Mouse (Mus musculus) ES-Bruce4 (cell line): Measurements from ENCODE around the gene Ramp1. TPM values are rescaled to one million over a fixed set of nuclear protein-coding genes. Genes with fewer than 3 reads are reported as not detected.
A peak's percentile ranks its signal among the peaks of the same experiment; 100 is the strongest.

Experiments used
- H3K27ac ChIP-seq: 2 replicates; pipeline ENCODE4 v1.5.1; 2012; ENCODE audit warnings: low read length, inconsistent platforms; ENCODE audit not compliant: insufficient read depth
- H3K27me3 ChIP-seq: 2 replicates; pipeline ENCODE4 v1.6.1; 2012; ENCODE audit warnings: mild to moderate bottlenecking, low read length, inconsistent platforms; ENCODE audit not compliant: control insufficient read depth, poor library complexity, insufficient read depth, severe bottlenecking
- H3K36me3 ChIP-seq: 2 replicates; pipeline ENCODE4 v1.6.1; 2012; ENCODE audit warnings: inconsistent platforms, mild to moderate bottlenecking, low read length, moderate library complexity; ENCODE audit not compliant: control insufficient read depth, poor library complexity, insufficient read depth, severe bottlenecking
- H3K4me1 ChIP-seq: one replicate; pipeline ENCODE4 v1.8.1; 2011; ENCODE audit warnings: low read length; ENCODE audit not compliant: control insufficient read depth, insufficient read depth
- H3K4me3 ChIP-seq: 2 replicates; pipeline ENCODE4 v1.5.1; 2011; ENCODE audit warnings: low read depth, mild to moderate bottlenecking, low read length
- H3K9ac ChIP-seq: 2 replicates; pipeline ENCODE4 v1.6.1; 2012; ENCODE audit warnings: low read depth, mild to moderate bottlenecking, inconsistent platforms; ENCODE audit not compliant: poor library complexity, severe bottlenecking
- H3K9me3 ChIP-seq: replicated peaks from 2 replicates; pipeline ENCODE4 v1.6.1; 2012; ENCODE audit warnings: mild to moderate bottlenecking, low read length, inconsistent platforms; ENCODE audit not compliant: control insufficient read depth, poor library complexity, insufficient read depth, severe bottlenecking
- CTCF ChIP-seq: IDR thresholded peaks from one replicate; pipeline ENCODE4 v1.8.1; 2011; ENCODE audit warnings: low read depth, low read length
- EP300 ChIP-seq: IDR thresholded peaks from 2 replicates; pipeline ENCODE4 v1.6.1; 2011; ENCODE audit warnings: low read depth, low read length; ENCODE audit not compliant: insufficient read depth
- POLR2A ChIP-seq: IDR thresholded peaks from one replicate; pipeline ENCODE4 v1.8.1; 2011; ENCODE audit warnings: low read length; ENCODE audit not compliant: insufficient read depth
- polyA plus RNA-seq: library from polyadenylated mRNA; stranded (reverse); fragments of >200 nt; gene quantifications from 2 replicates; pipeline ENCODE4 v1.2.4, GENCODE M21; 2011; ENCODE audit warnings: low read depth; ENCODE audit not compliant: missing spikeins, insufficient read depth, insufficient read length

The Ramp1 gene
- 0.69 TPM in 1 of 2 replicates, not detected in the other for polyA plus RNA-seq

DNA sequence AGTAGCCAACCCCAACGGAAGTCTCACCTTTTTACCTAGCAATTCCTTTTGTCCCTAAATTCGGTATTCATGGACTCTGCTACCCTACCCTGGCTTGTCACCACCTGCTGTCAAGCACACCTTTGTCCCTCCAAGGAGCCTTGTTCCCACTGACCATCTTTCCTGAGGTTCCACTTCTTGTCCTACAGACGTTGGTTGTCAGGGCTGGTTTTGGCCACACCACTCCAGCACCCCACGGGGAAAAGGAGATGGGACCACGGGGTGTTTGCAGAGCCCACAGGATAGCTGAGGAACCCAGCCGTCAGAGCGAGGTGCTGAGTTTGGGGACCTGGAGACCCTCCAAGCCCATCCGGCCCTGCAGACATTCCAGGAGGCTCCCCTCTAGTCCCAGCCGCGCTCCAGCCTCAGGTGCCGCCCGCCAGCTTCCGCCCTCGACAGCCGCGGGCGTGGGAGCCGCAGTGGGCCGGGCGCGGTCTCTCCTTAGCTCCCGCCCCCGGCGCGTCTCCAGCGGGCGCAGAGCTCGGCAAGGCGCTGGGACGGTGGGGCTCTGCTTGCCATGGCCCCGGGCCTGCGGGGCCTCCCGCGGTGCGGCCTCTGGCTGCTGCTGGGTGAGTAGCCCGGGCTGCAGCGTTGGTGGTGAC lies at the start of gene Ramp1:
TSS of gene Ramp1 (plus strand) at position 290 of the 641 bp plus-strand sequence.
- Histone ChIP-seq H3K4me3 (peak within 1 kb of the TSS; percentile 53), H3K9ac (peak within 1 kb of the TSS; percentile 53; the same call in 1 of the 2 replicates), H3K36me3 (no peaks in the 10 kb centered on the region), H3K9me3 (no peaks in the 10 kb centered on the region), H3K4me1 (no peaks in the 10 kb centered on the region), H3K27me3 (no peaks in the 10 kb centered on the region), H3K27ac (no peak within 1 kb of the TSS)
- TF ChIP-seq CTCF (no peak), POLR2A (no peak), EP300 (no peak)

DNA sequence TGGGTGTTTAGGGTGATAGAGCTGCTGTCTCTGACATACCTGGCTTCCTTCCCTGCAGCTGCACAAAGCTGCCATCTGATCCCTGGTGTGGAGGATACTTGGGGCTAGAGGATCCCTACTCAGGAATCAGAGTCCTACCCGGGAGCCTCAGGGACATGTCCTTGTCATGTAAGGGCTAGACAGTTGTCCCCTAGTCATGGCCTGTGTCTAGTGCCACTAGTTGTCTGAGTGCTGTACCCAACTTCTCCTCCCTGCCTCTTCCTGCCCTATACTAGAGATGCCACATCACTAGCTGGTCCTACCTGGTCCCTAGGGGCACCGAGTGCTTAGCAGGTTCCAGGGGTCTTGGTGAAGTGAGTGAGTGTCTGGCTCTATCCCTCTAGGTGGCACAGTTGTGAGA lies 42.6 kb upstream of the Ramp1 start:
- TF ChIP-seq POLR2A (no peak), EP300 (no peak), CTCF (no peak)
- no peaks in the 10 kb centered on the region for H3K36me3 ChIP-seq
- H3K4me1 ChIP-seq = peaks cover 4% of the 10 kb centered on the region
- peak overlapping the region; percentile 96 for H3K27ac ChIP-seq
- no peak overlapping the region for H3K4me3 ChIP-seq
- no peaks in the 10 kb centered on the region for H3K27me3 ChIP-seq
- no peaks in the 10 kb centered on the region for H3K9me3 ChIP-seq
- H3K9ac ChIP-seq = no peak overlapping the region

DNA sequence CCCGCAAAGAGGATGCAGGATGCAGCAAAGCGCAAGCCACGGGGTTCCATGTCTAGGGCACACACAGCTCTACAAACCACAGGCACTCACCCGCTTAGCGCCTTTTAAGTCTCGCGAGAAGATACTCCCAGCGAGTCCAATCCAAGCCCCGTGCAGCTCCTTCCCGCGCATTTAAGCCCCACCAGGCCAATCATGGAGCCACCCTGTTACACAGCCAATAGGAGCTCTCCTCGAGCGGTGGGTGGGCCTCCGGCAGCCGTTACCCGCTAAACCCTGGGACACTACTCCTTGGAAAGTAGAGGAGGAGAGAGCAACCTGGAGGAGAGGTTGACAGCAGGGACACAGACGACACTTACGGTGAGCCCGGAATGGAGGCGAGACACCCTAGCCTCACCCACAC lies 34.8 kb upstream of the Ramp1 start, which contains the start of gene Rbm44:
TSS of gene Rbm44 (plus strand) at position 277 of the 400 bp plus-strand sequence.
- H3K27me3 ChIP-seq = no peaks in the 10 kb centered on the region
- no peak within 1 kb of the TSS for H3K9ac ChIP-seq
- TF ChIP-seq CTCF (no peak), POLR2A (peak; percentile 28)
- H3K9me3 ChIP-seq = no peaks in the 10 kb centered on the region
- peak within 1 kb of the TSS; percentile 66 for H3K4me3 ChIP-seq
- no peaks in the 10 kb centered on the region for H3K36me3 ChIP-seq
- no peaks in the 10 kb centered on the region for H3K4me1 ChIP-seq
- H3K27ac ChIP-seq = no peak within 1 kb of the TSS

DNA sequence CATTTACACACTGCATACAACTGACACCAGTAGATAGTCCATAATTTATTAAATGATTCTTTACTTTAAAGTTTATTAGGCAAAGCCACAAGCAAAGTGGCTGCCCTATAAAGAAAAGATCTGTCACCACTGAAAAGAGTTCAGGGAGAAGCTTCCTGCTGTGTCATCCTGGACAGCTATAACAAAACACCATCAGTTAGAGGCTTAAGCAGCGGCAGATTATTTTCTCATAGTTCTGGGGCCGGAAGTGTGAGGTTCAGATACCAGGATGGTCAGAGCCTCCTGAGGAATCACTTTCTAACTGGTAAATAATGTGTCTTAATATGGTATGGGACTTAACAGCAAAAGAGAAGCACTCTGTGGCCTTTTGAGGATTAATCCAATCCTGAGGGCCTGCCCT lies 28.1 kb upstream of the Ramp1 start:
- Histone ChIP-seq H3K4me1 (no peaks in the 10 kb centered on the region), H3K9ac (no peak overlapping the region), H3K27ac (no peak overlapping the region), H3K4me3 (no peak overlapping the region), H3K36me3 (no peaks in the 10 kb centered on the region), H3K27me3 (no peaks in the 10 kb centered on the region), H3K9me3 (no peaks in the 10 kb centered on the region)
- TF ChIP-seq CTCF (no peak), POLR2A (no peak), EP300 (no peak)

DNA sequence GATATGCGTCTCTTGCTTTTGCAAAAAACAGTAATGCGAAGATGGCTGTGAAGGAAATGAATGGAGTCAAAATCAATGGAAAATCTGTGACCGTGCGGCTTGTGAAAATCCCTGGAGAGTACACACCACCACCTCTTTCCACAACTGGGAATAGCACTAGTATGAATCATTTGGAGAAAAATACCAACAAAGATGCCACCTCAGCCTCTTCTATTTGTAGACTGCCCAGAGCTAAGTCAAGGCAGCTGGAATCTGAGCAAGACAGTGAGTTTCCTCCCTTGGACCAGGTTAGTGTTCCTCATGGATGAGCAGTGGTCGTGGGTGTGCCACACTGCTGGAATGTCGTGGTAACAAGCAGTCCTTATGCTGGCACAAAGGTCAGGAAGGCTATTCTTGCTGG lies 12.8 kb upstream of the Ramp1 start:
- no peaks in the 10 kb centered on the region for H3K36me3 ChIP-seq
- no peak for TF ChIP-seq POLR2A
- TF ChIP-seq CTCF = no peak
- no peak for TF ChIP-seq EP300
- H3K4me3 ChIP-seq = no peak overlapping the region
- no peak overlapping the region for H3K9ac ChIP-seq
- no peaks in the 10 kb centered on the region for H3K27me3 ChIP-seq
- no peaks in the 10 kb centered on the region for H3K4me1 ChIP-seq
- no peaks in the 10 kb centered on the region for H3K9me3 ChIP-seq
- H3K27ac ChIP-seq = no peak overlapping the region

DNA sequence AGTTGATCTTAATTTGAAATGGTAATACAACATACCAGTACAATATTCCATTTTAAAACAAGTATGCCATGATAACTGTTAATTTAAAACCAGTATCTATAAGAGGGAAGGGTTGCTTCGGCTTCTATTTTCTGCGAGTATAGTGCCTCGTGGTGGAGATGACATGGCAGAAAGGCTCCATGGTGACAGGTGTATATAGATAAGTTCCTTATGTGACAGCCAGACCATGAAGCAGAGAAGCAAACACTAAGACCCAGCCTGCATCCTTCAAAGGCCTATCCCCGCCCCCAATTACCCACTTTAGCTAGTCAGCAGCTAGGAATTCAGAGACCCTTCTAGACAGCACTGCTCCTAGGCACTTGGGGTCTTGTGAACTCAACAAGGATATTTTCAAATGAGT lies 10.5 kb upstream of the Ramp1 start:
- H3K27me3 ChIP-seq = no peaks in the 10 kb centered on the region
- H3K9me3 ChIP-seq = no peaks in the 10 kb centered on the region
- no peak overlapping the region for H3K27ac ChIP-seq
- no peaks in the 10 kb centered on the region for H3K4me1 ChIP-seq
- H3K9ac ChIP-seq = no peak overlapping the region
- H3K4me3 ChIP-seq = no peak overlapping the region
- H3K36me3 ChIP-seq = no peaks in the 10 kb centered on the region
- TF ChIP-seq POLR2A (no peak), CTCF (no peak), EP300 (no peak)
